Mouse (Mus musculus) midbrain, embryonic 10.5 days (tissue): ENCODE measurements around the gene Zg16. TPM values are rescaled to one million over a fixed set of nuclear protein-coding genes. Genes with fewer than 3 reads are reported as not detected.

Source experiments
- DNase-seq: peaks from one replicate; pipeline ENCODE4 v3.0.0-alpha.2; 2017; ENCODE audit warnings: low spot score
- H3K27ac ChIP-seq: fragments of 300-500 bp; sonication (generic); replicated peaks from 2 replicates; pipeline ENCODE4 v1.5.1; 2016; ENCODE audit warnings: mild to moderate bottlenecking
- H3K27me3 ChIP-seq: fragments of 300-500 bp; sonication (generic); 2 replicates; pipeline ENCODE4 v1.6.1; 2016; ENCODE audit warnings: low read depth, mild to moderate bottlenecking; ENCODE audit not compliant: poor library complexity, severe bottlenecking
- H3K36me3 ChIP-seq: fragments of 300-500 bp; sonication (generic); 2 replicates; pipeline ENCODE4 v1.6.1; 2016; ENCODE audit warnings: mild to moderate bottlenecking, moderate library complexity
- H3K4me1 ChIP-seq: fragments of 300-500 bp; sonication (generic); 2 replicates; pipeline ENCODE4 v1.6.1; 2016
- H3K4me3 ChIP-seq: fragments of 300-500 bp; sonication (generic); 2 replicates; pipeline ENCODE4 v1.5.1; 2016; ENCODE audit warnings: mild to moderate bottlenecking, moderate library complexity
- H3K9me3 ChIP-seq: fragments of 300-500 bp; sonication (generic); replicated peaks from 2 replicates; pipeline ENCODE4 v1.6.1; 2016; ENCODE audit warnings: mild to moderate bottlenecking
- WGBS: fragments of 180-500 bp; shearing (Covaris S2); methylation state at CpG from one replicate; pipeline ENCODE4 v1.1.7; 2016; 5-methylcytosine and 5-hydroxymethylcytosine counted together
- microRNA-seq: library from miRNA; unstranded; fragments of <30 nt; microRNA quantifications from one replicate; pipeline ENCODE4, GENCODE M21; 2017
- polyA plus RNA-seq: library from polyadenylated mRNA; unstranded; fragments of >200 nt; fragmentation: Nextera tagmentation; extraction: Ambion mirVana; gene quantifications from 2 replicates; pipeline ENCODE4 v1.2.1, GENCODE M21; 2016

Gene Zg16
- polyA plus RNA-seq, 1 experiment from 2014 or later, result not detected

DNA sequence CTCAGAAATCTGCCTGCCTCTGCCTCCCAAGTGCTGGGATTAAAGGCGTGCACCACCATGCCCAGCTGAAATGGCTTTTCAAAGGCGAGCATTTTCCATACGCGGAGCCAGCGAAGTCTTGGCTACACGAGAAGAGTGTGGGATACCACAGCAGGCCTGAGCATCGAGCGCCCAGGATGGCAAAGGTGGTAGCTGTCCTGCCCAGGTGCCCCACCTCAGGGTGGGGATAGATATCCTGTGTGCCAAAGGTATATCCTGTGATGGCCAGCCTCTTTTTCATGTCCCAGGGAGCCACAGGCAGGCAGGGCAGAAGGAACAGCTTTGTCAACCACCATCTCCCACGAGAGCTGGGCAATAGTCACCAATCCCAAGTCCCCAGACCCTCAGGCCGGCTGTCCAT is 74.3 kb downstream of the Zg16 start:
- peaks cover 55% of the 10 kb centered on the region for H3K4me1 ChIP-seq
- 96% methylated on average over 10 of the region's 10 CpGs for WGBS
- peaks cover 47% of the 10 kb centered on the region for H3K36me3 ChIP-seq
- no peak for DNase-seq
- H3K27me3 ChIP-seq, result no peaks in the 10 kb centered on the region
- no peaks in the 10 kb centered on the region for H3K9me3 ChIP-seq
- 0 out of 2 replicates have a peak overlapping the region, but pooled peaks have one; percentile 3 for H3K4me3 ChIP-seq
- H3K27ac ChIP-seq, result no peak overlapping the region

GRCm38 (mm10) chr7:127012374-127012773 is 74.8 kb downstream of the Zg16 start:
- peaks cover 47% of the 10 kb centered on the region for H3K36me3 ChIP-seq
- WGBS, result 90% methylated on average over 6 of the region's 6 CpGs
- H3K4me1 ChIP-seq, result peaks cover 50% of the 10 kb centered on the region

GRCm38 (mm10) chr7:127011717-127012116 is 75.4 kb downstream of the Zg16 start:
- DNase-seq, result no peak
- Histone ChIP-seq H3K4me1 (peaks cover 44% of the 10 kb centered on the region), H3K27me3 (no peaks in the 10 kb centered on the region), H3K27ac (peak overlapping the region; percentile 10; the same call in 1 of the 2 replicates), H3K9me3 (no peaks in the 10 kb centered on the region), H3K36me3 (peaks cover 47% of the 10 kb centered on the region), H3K4me3 (no peak overlapping the region)
- 70% methylated on average over 2 of the region's 2 CpGs for WGBS

More at GRCm38 (mm10) chr7:127012374-127012773, 74.8 kb downstream of the Zg16 start:
- no peak overlapping the region for H3K27ac ChIP-seq
- no peaks in the 10 kb centered on the region for H3K27me3 ChIP-seq
- no peak overlapping the region for H3K4me3 ChIP-seq
- no peak for DNase-seq
- H3K9me3 ChIP-seq, result no peaks in the 10 kb centered on the region

GRCm38 (mm10) chr7:127011051-127011450 is 76.1 kb downstream of the Zg16 start:
- 98% methylated on average over 2 of the region's 2 CpGs for WGBS
- Histone ChIP-seq H3K36me3 (peaks cover 47% of the 10 kb centered on the region), H3K27me3 (no peaks in the 10 kb centered on the region), H3K9me3 (no peaks in the 10 kb centered on the region), H3K27ac (no peak overlapping the region), H3K4me1 (peaks cover 38% of the 10 kb centered on the region), H3K4me3 (no peak overlapping the region)
- no peak for DNase-seq

DNA sequence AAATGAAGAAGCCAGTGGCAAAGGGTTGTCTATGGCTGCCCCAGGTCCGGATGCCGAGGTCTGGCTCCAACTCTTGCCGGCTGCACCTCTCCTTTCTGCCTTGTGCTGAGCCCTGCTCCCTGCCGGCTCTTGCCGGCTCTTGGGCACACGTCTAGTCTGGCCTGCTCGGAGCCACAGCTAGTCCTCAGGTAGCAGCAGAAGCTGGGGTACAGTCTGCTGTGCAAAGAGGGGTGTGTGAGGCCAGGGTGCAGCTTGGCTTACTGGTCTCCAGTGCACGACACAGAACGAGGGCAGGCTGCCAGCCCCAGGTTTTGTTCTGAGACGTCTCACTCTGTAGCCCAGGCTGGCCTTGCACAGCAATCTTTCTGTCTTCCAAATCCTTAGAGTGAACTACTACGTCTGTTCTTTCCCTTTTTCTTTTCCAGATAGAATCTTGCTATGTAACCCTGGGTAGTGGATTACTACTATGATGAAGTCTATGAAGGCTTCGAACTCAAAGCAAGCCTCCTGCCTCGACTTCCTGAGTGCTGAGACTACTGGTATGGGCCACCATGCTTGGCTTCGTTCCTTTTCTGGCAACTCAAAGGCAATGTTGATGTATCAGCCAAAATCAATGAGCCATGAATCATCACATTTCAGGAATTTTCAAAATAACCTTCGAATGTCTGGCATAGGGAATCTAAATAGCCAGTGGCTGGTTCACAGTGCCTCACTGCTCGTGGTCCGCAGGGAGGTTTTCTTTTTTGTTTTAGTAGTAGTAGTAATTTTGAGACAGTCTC is 77.6 kb downstream of the Zg16 start:
- Histone ChIP-seq H3K4me1 (peaks cover 22% of the 10 kb centered on the region), H3K9me3 (no peaks in the 10 kb centered on the region), H3K27me3 (no peaks in the 10 kb centered on the region), H3K36me3 (peaks cover 33% of the 10 kb centered on the region), H3K27ac (peak overlapping the region; percentile 75), H3K4me3 (no peak overlapping the region)
- DNase-seq, result no peak
- 86% methylated on average over 17 of the region's 17 CpGs for WGBS

DNA sequence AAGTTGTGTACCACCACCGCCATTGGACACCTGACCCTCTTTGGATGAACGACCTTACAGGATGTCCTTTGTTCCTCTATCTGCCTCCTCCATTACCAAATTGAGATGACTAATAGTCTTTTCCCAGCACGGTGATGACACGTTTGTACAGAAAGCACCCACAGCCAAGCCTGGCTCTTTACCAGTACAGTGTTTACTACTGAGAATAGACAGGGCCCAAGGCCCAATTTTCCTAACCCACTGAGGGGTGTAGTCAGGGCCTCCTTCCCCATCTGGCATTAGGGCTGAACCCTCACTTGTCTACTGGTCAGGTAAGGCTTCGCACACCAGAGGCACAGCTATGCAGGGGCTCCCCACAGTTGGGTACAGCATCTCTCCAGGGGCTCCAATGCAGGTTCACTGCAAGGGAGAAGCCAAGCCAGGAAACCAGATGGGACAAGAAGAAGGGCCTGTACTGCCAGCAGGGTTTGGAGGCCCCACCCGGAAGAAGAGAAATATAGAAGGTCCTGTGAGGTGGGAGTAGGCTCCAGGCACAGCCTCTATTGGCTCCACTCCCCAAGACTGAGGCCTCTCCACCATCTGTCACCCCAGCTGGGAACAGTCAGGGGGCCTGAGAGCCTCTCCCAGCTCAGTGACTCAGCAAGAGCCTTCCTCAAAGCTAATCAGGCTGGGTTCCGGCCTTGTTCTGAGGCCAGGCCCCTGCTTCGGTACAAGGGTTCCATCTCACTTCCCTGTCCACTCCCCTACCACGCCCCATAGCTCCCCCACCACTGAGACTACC is 78.7 kb downstream of the Zg16 start:
- DNase-seq, result no peak
- Histone ChIP-seq H3K27me3 (no peaks in the 10 kb centered on the region), H3K9me3 (no peaks in the 10 kb centered on the region), H3K27ac (peak overlapping the region; percentile 75), H3K4me3 (no peak overlapping the region), H3K36me3 (peaks cover 22% of the 10 kb centered on the region), H3K4me1 (peaks cover 15% of the 10 kb centered on the region)
- 79% methylated on average over 9 of the region's 9 CpGs for WGBS

GRCm38 (mm10) chr7:127007313-127008024 is 79.7 kb downstream of the Zg16 start:
- Histone ChIP-seq H3K4me1 (peaks cover 15% of the 10 kb centered on the region), H3K36me3 (peaks cover 13% of the 10 kb centered on the region), H3K27me3 (no peaks in the 10 kb centered on the region), H3K9me3 (no peaks in the 10 kb centered on the region), H3K4me3 (no peak overlapping the region), H3K27ac (no peak overlapping the region)
- 85% methylated on average over 6 of the region's 6 CpGs for WGBS
- DNase-seq, result no peak

GRCm38 (mm10) chr7:127004122-127004875 is 82.8 kb downstream of the Zg16 start:
- no peaks in the 10 kb centered on the region for H3K9me3 ChIP-seq
- no peak for DNase-seq
- H3K4me1 ChIP-seq, result peaks cover 10% of the 10 kb centered on the region
- H3K27me3 ChIP-seq, result no peaks in the 10 kb centered on the region
- H3K4me3 ChIP-seq, result no peak overlapping the region
- WGBS, result 89% methylated on average over 4 of the region's 4 CpGs
- H3K27ac ChIP-seq, result no peak overlapping the region
- H3K36me3 ChIP-seq, result no peaks in the 10 kb centered on the region

DNA sequence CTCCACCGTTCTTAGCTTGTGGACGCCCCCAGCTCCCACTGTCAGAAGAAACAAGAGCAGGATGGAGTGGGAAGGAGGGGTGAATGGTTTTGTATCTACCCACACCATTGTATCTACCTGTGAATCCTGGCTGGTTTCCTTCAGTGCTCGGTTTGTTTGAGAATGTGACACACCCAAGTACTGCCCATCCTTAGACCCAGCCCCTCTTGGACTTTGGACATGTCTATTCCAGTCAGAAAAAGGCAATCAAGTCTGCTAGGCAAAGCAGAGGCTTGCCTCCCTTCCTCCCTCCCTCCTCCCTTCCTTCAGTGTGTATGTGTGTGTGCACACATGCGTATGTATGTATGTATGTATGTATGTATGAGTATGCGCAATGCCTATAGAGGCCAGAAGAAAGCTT is 83.5 kb downstream of the Zg16 start:
- Histone ChIP-seq H3K4me1 (peaks cover 4% of the 10 kb centered on the region), H3K4me3 (no peak overlapping the region), H3K9me3 (no peaks in the 10 kb centered on the region), H3K27ac (no peak overlapping the region), H3K27me3 (no peaks in the 10 kb centered on the region), H3K36me3 (no peaks in the 10 kb centered on the region)
- no peak for DNase-seq
- 92% methylated on average over 5 of the region's 5 CpGs for whole genome bisulfite sequencing

Small RNA genes within 50 kb of the gene (microRNA-seq; reads per million reads assigned to microRNA genes)
- gene Gm44343, result not detected

Other genes starting within 250 kb of the Zg16 start
- 6.6 and 8.4 TPM in 2 replicates for gene Doc2a, start 239.9 kb downstream of the Zg16 start, polyA plus RNA-seq
- gene Hirip3, start 225.4 kb downstream of the Zg16 start, polyA plus RNA-seq, result 50.1 and 50.7 TPM in 2 replicates
- gene Ino80e, start 225.0 kb downstream of the Zg16 start, polyA plus RNA-seq, result 105 and 107 TPM in 2 replicates
- 53.2 and 61.1 TPM in 2 replicates for gene Taok2, start 202.6 kb downstream of the Zg16 start, polyA plus RNA-seq
- gene Tmem219, start 164.4 kb downstream of the Zg16 start, polyA plus RNA-seq, result 29.4 and 36.1 TPM in 2 replicates
- 20.8 and 26.1 TPM in 2 replicates for gene Kctd13, start 158.4 kb downstream of the Zg16 start, polyA plus RNA-seq
- 0.25 and 0.76 TPM in 2 replicates for gene Asphd1, start 137.7 kb downstream of the Zg16 start, polyA plus RNA-seq
- gene Sez6l2, start 136.8 kb downstream of the Zg16 start, polyA plus RNA-seq, result 2.0 and 4.6 TPM in 2 replicates
- gene Cdipt, start 111.4 kb downstream of the Zg16 start, polyA plus RNA-seq, result 89.2 and 99.8 TPM in 2 replicates
- 0.51 and 1.0 TPM in 2 replicates for gene Cdiptos, start 111.2 kb downstream of the Zg16 start, polyA plus RNA-seq
- 3.0 and 5.2 TPM in 2 replicates for gene Mvp, start 72.7 kb downstream of the Zg16 start, polyA plus RNA-seq
- 0.19 and 0.25 TPM in 2 replicates for gene Pagr1b, start 70.8 kb downstream of the Zg16 start, polyA plus RNA-seq
- gene Pagr1a, start 70.0 kb downstream of the Zg16 start, polyA plus RNA-seq, result 103 and 104 TPM in 2 replicates
- gene Gm42742, start 66.2 kb downstream of the Zg16 start, polyA plus RNA-seq, result 46.2 and 55.1 TPM in 2 replicates
- gene Prrt2, start 66.1 kb downstream of the Zg16 start, polyA plus RNA-seq, result 2.9 and 4.4 TPM in 2 replicates
- gene Maz, start 60.3 kb downstream of the Zg16 start, polyA plus RNA-seq, result 64.6 and 66.4 TPM in 2 replicates
- 210 and 222 TPM in 2 replicates for gene Kif22, start 44.9 kb downstream of the Zg16 start, polyA plus RNA-seq
- gene AI467606, start 4.0 kb upstream of the Zg16 start, polyA plus RNA-seq, result 0.91 and 1.2 TPM in 2 replicates
- 7.2 and 10.3 TPM in 2 replicates for gene Qprt, start 34.9 kb upstream of the Zg16 start, polyA plus RNA-seq
- 0.09 and 0.10 TPM in 2 replicates for gene Spn, start 50.5 kb upstream of the Zg16 start, polyA plus RNA-seq
- 94.3 and 109 TPM in 2 replicates for gene Cd2bp2, start 108.7 kb upstream of the Zg16 start, polyA plus RNA-seq
- 22.7 and 29.4 TPM in 2 replicates for gene Tbc1d10b, start 121.1 kb upstream of the Zg16 start, polyA plus RNA-seq
- 12.6 and 16.5 TPM in 2 replicates for gene Mylpf, start 121.6 kb upstream of the Zg16 start, polyA plus RNA-seq
- 75.4 and 78.6 TPM in 2 replicates for gene Zfp553, start 145.7 kb upstream of the Zg16 start, polyA plus RNA-seq
- gene Sept1, start 145.8 kb upstream of the Zg16 start, polyA plus RNA-seq, result 31.8 and 32.7 TPM in 2 replicates
- gene Zfp771, start 156.9 kb upstream of the Zg16 start, polyA plus RNA-seq, result 59.4 TPM in 2 replicates
- 289 and 345 TPM in 2 replicates for gene Dctpp1, start 173.4 kb upstream of the Zg16 start, polyA plus RNA-seq
- gene Sephs2, start 186.7 kb upstream of the Zg16 start, polyA plus RNA-seq, result 71.2 and 76.9 TPM in 2 replicates
- gene Itgal, start 208.9 kb upstream of the Zg16 start, polyA plus RNA-seq, result 0.72 and 0.77 TPM in 2 replicates